Mouse (Mus musculus) neural tube, embryonic 12.5 days (tissue): ENCODE results near the gene Prkd3. TPM values are rescaled to one million over a fixed set of nuclear protein-coding genes. Genes with fewer than 3 reads are reported as not detected.

Experiments used
- ATAC-seq: fragments of 200-750 bp; cut with Nextera tagmentation; 2 replicates; pipeline ENCODE4 v1.8.0; 2017; ENCODE audit warnings: low read depth, mild to moderate bottlenecking, moderate TSS enrichment, moderate library complexity; ENCODE audit not compliant: low FRiP score
- H3K27ac ChIP-seq: fragments of 300-500 bp; sonication (generic); 2 replicates; pipeline ENCODE4 v1.5.1; 2016
- H3K27me3 ChIP-seq: fragments of 300-500 bp; sonication (generic); replicated peaks from 2 replicates; pipeline ENCODE4 v1.6.1; 2016; ENCODE audit warnings: mild to moderate bottlenecking
- H3K36me3 ChIP-seq: fragments of 300-500 bp; sonication (generic); 2 replicates; pipeline ENCODE4 v1.6.1; 2016; ENCODE audit warnings: mild to moderate bottlenecking
- H3K4me1 ChIP-seq: fragments of 300-500 bp; sonication (generic); 2 replicates; pipeline ENCODE4 v1.6.1; 2016
- H3K4me2 ChIP-seq: fragments of 300-500 bp; sonication (generic); replicated peaks from 2 replicates; pipeline ENCODE4 v1.6.1; 2016; ENCODE audit warnings: mild to moderate bottlenecking
- H3K4me3 ChIP-seq: fragments of 300-500 bp; sonication (generic); 2 replicates; pipeline ENCODE4 v1.5.1; 2016
- H3K9ac ChIP-seq: fragments of 300-500 bp; sonication (generic); 2 replicates; pipeline ENCODE4 v1.6.1; 2016; ENCODE audit warnings: mild to moderate bottlenecking
- H3K9me3 ChIP-seq: fragments of 300-500 bp; sonication (generic); 2 replicates; pipeline ENCODE4 v1.6.1; 2016; ENCODE audit warnings: mild to moderate bottlenecking
- WGBS: fragments of 180-500 bp; shearing (Covaris S2); methylation state at CpG from one replicate; pipeline ENCODE4 v1.1.7; 2016; 5-methylcytosine and 5-hydroxymethylcytosine counted together
- polyA plus RNA-seq: library from polyadenylated mRNA; unstranded; fragments of >200 nt; fragmentation: Nextera tagmentation; extraction: Ambion mirVana; gene quantifications from 2 replicates; pipeline ENCODE4 v1.2.1, GENCODE M21; 2016

Gene Prkd3
- polyA plus RNA-seq, 1 experiment from 2014 or later = 36.8 TPM

- Histone ChIP-seq H3K36me3 (peaks cover 19% of the 10 kb centered on the region), H3K4me2 (peak overlapping the region; percentile 72), H3K4me1 (peaks cover 13% of the 10 kb centered on the region), H3K9me3 (no peaks in the 10 kb centered on the region), H3K9ac (peak overlapping the region; percentile 67), H3K27ac (no peak overlapping the region), H3K4me3 (peak overlapping the region; percentile 63), H3K27me3 (no peaks in the 10 kb centered on the region)
- WGBS = 62% methylated on average over 6 of the region's 6 CpGs
- peak; percentile 34; the same call in 1 of the 2 replicates for ATAC-seq
These were observed 104.8 kb downstream of the Prkd3 start for GRCm38 (mm10) chr17:78915772-78916171.

- H3K4me2 ChIP-seq = no peak overlapping the region
- WGBS = 71% methylated on average over 3 of the region's 3 CpGs
- H3K9me3 ChIP-seq = no peaks in the 10 kb centered on the region
- peaks cover 13% of the 10 kb centered on the region for H3K4me1 ChIP-seq
- H3K27ac ChIP-seq = no peak overlapping the region
- no peak overlapping the region for H3K9ac ChIP-seq
- peaks cover 5% of the 10 kb centered on the region; the same call in 1 of the 2 replicates for H3K36me3 ChIP-seq
- no peaks in the 10 kb centered on the region for H3K27me3 ChIP-seq
- H3K4me3 ChIP-seq = no peak overlapping the region
- no peak for ATAC-seq
These were observed 106.7 kb downstream of the Prkd3 start for GRCm38 (mm10) chr17:78913921-78914320.

GRCm38 (mm10) chr17:78912861-78913281 is 107.7 kb downstream of the Prkd3 start:
- Histone ChIP-seq H3K4me2 (peak overlapping the region; percentile 52), H3K9me3 (no peaks in the 10 kb centered on the region), H3K27ac (no peak overlapping the region), H3K4me3 (peak overlapping the region; percentile 24), H3K4me1 (peaks cover 13% of the 10 kb centered on the region), H3K27me3 (no peaks in the 10 kb centered on the region), H3K9ac (no peak overlapping the region), H3K36me3 (no peaks in the 10 kb centered on the region)
- WGBS = 37% methylated on average over 6 of the region's 6 CpGs
- peak; percentile 43 for ATAC-seq

- 82% methylated on average over 2 of the region's 2 CpGs for WGBS
- Histone ChIP-seq H3K4me2 (no peak overlapping the region), H3K36me3 (no peaks in the 10 kb centered on the region), H3K9ac (no peak overlapping the region), H3K4me1 (peaks cover 6% of the 10 kb centered on the region; the same call in 1 of the 2 replicates), H3K27me3 (no peaks in the 10 kb centered on the region), H3K27ac (no peak overlapping the region), H3K9me3 (no peaks in the 10 kb centered on the region), H3K4me3 (no peak overlapping the region)
- no peak for ATAC-seq
These were observed 111.2 kb downstream of the Prkd3 start for GRCm38 (mm10) chr17:78909374-78909773.

- Histone ChIP-seq H3K4me2 (no peak within 1 kb of the TSS), H3K9me3 (no peaks in the 10 kb centered on the region), H3K27ac (no peak within 1 kb of the TSS), H3K36me3 (no peaks in the 10 kb centered on the region), H3K4me1 (no peaks in the 10 kb centered on the region), H3K9ac (no peak within 1 kb of the TSS), H3K4me3 (no peak within 1 kb of the TSS), H3K27me3 (no peaks in the 10 kb centered on the region)
- WGBS = 90% methylated on average over 5 of the region's 5 CpGs
- no peak for ATAC-seq
These were observed 113.7 kb downstream of the Prkd3 start, which contains the start of gene Sult6b1 for GRCm38 (mm10) chr17:78906892-78907291. Gene Sult6b1 (minus strand): TSS chr17:78906992.

GRCm38 (mm10) chr17:78903158-78903557 is 117.5 kb downstream of the Prkd3 start:
- Histone ChIP-seq H3K4me1 (no peaks in the 10 kb centered on the region), H3K27me3 (no peaks in the 10 kb centered on the region), H3K4me2 (no peak overlapping the region), H3K9me3 (no peaks in the 10 kb centered on the region), H3K9ac (no peak overlapping the region), H3K27ac (no peak overlapping the region), H3K4me3 (no peak overlapping the region), H3K36me3 (no peaks in the 10 kb centered on the region)
- no peak for ATAC-seq
- 87% methylated on average over 2 of the region's 2 CpGs for WGBS

Other genes with a start within 250 kb of the Prkd3 start
- 23.6 and 24.7 TPM in 2 replicates for gene Heatr5b, start 185.5 kb downstream of the Prkd3 start, polyA plus RNA-seq
- 51.7 and 53.7 TPM in 2 replicates for gene Gpatch11, start 185.2 kb downstream of the Prkd3 start, polyA plus RNA-seq
- gene Eif2ak2, start 138.2 kb downstream of the Prkd3 start, polyA plus RNA-seq = 4.3 and 5.5 TPM in 2 replicates
- not detected in 2 replicates for gene Sult6b1, start 113.8 kb downstream of the Prkd3 start, polyA plus RNA-seq
- 101 and 107 TPM in 2 replicates for gene Cebpzos, start 104.3 kb downstream of the Prkd3 start, polyA plus RNA-seq
- 58.5 and 60.1 TPM in 2 replicates for gene Cebpz, start 83.8 kb downstream of the Prkd3 start, polyA plus RNA-seq
- 49.5 and 51.1 TPM in 2 replicates for gene Ndufaf7, start 83.7 kb downstream of the Prkd3 start, polyA plus RNA-seq
- gene Qpct, start 31.1 kb upstream of the Prkd3 start, polyA plus RNA-seq = 8.2 and 9.2 TPM in 2 replicates